8 mouse cellular contexts compared by ENCODE assay signal in the genomic region with DNA sequence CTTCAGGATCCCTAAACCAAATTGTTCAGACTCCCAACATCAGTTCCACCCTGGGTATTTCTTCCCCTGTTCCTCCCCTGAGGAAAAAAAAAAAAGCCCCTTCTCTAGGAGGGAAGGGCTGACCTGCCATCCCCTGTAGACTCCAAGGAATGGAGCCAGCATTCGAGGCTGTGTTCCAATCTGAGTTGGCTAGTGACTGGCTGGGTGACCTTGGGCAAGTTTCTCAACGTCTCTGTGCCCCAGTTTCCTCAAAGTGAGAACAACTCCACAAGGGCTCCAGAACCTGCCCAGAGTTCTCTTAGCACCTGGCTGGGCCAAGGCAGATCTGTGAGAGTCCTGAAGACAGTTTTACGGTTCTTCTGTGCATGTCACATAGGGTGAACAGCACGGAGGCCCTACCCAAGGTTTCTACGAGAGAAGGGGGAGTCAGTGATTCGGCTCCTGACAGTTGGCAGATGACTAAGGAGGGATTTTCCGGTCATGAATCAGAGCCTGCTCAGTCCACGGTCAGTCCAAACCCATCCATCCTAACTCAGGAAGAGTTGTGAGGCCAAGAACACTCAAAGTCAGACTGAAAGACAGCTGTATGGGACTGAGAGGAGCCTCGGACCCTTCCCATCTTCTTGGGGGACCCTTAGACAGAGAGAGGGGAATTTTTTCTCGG. TPM values are rescaled to one million over a fixed set of nuclear protein-coding genes. Genes with fewer than 3 reads are reported as not detected.
DNase-seq lines count a peak whose midpoint lies in the region; ATAC-seq and TF ChIP-seq lines count a peak whose summit lies in the region.

No protein-coding gene starts in this region.

- H3K4me3 ChIP-seq in kidney, adult 2 months (ENCODE audit: insufficient read depth, low read depth, low read length) = peak overlapping the region; percentile 90
- H3K4me3 ChIP-seq in G1E (ENCODE audit: low read depth, low read length) = peak overlapping the region; percentile 84
- peak overlapping the region; percentile 91 for H3K4me3 ChIP-seq in forebrain, embryonic 14.5 days (ENCODE audit: low read depth, low read length)
- peak overlapping the region; percentile 87 for H3K4me3 ChIP-seq in limb, embryonic 14.5 days (replicated peaks; ENCODE audit: low read length)
- H3K4me3 ChIP-seq in stomach, embryonic 16.5 days (replicated peaks; ENCODE audit: low read length) = peak overlapping the region; percentile 91

- TF ChIP-seq CTCF in kidney, adult 2 months (conservative IDR thresholded peaks at IDR 0.05; ENCODE audit: insufficient read depth, insufficient read length, low read depth, low read length) = no peak
- no peak for TF ChIP-seq CTCF in G1E (IDR thresholded peaks at IDR 0.05; ENCODE audit: low read depth, low read length)

- H3K27me3 ChIP-seq in kidney, adult 2 months (replicated peaks; ENCODE audit: control insufficient read depth, insufficient read depth, low read length) = no peaks in the 10 kb centered on the region
- H3K27me3 ChIP-seq in G1E (ENCODE audit: insufficient read depth, low read length) = peaks cover 2% of the 10 kb centered on the region; the same call in 1 of the 2 replicates
- no peaks in the 10 kb centered on the region for H3K27me3 ChIP-seq in forebrain, embryonic 14.5 days (replicated peaks; ENCODE audit: control insufficient read depth, insufficient read depth, low read length)
- no peaks in the 10 kb centered on the region for H3K27me3 ChIP-seq in limb, embryonic 14.5 days (ENCODE audit: control insufficient read depth, insufficient read depth, low read length)
- no peaks in the 10 kb centered on the region for H3K27me3 ChIP-seq in stomach, embryonic 16.5 days (ENCODE audit: control insufficient read depth, insufficient read depth, low read length)

- no peak overlapping the region for H3K27ac ChIP-seq in kidney, adult 2 months (ENCODE audit: insufficient read depth, low read depth, low read length)
- H3K27ac ChIP-seq in forebrain, embryonic 14.5 days (ENCODE audit: low read depth, low read length) = 0 out of 2 replicates have a peak overlapping the region, but pooled peaks have one; percentile 60
- H3K27ac ChIP-seq in limb, embryonic 14.5 days (replicated peaks; ENCODE audit: low read depth, low read length) = no peak overlapping the region
- peak overlapping the region; percentile 67 for H3K27ac ChIP-seq in stomach, embryonic 16.5 days (ENCODE audit: low read length)

- H3K9ac ChIP-seq in forebrain, embryonic 14.5 days (ENCODE audit: low read length) = peak overlapping the region; percentile 97
- H3K9ac ChIP-seq in limb, embryonic 14.5 days (ENCODE audit: low read depth, low read length, severe bottlenecking) = peak overlapping the region; percentile 94
- peak overlapping the region; percentile 98 for H3K9ac ChIP-seq in stomach, embryonic 16.5 days (ENCODE audit: low read length)

- no peak for TF ChIP-seq POLR2A in kidney, adult 2 months (IDR thresholded peaks at IDR 0.05; ENCODE audit: low read depth, low read length)
- TF ChIP-seq POLR2A in limb, embryonic 14.5 days (IDR thresholded peaks at IDR 0.05; ENCODE audit: borderline replicate concordance, extremely low read depth, insufficient read depth, insufficient read length) = no peak

- H3K4me2 ChIP-seq in forebrain, embryonic 14.5 days (ENCODE audit: low read length) = peak overlapping the region; percentile 91
- peak overlapping the region; percentile 86 for H3K4me2 ChIP-seq in limb, embryonic 14.5 days (replicated peaks; ENCODE audit: low read depth, low read length, severe bottlenecking)
- peak overlapping the region; percentile 69 for H3K4me2 ChIP-seq in stomach, embryonic 16.5 days (ENCODE audit: low read depth, low read length)

- no peak for ATAC-seq in G1E (ENCODE audit: extremely low read depth, insufficient number of reproducible peaks, low FRiP score, poor library complexity, severe bottlenecking)
- ATAC-seq in forebrain, embryonic 14.5 days = no peak
- ATAC-seq in limb, embryonic 14.5 days (ENCODE audit: low FRiP score, low read depth) = no peak
- ATAC-seq in stomach, embryonic 16.5 days (ENCODE audit: insufficient read depth, low FRiP score) = no peak

- peaks cover 8% of the 10 kb centered on the region; the same call in 1 of the 2 replicates for H3K4me1 ChIP-seq in kidney, adult 2 months (ENCODE audit: control insufficient read depth, insufficient read depth, low read length)
- H3K4me1 ChIP-seq in G1E (ENCODE audit: insufficient read depth, low read depth, low read length) = peaks cover 22% of the 10 kb centered on the region
- H3K4me1 ChIP-seq in forebrain, embryonic 14.5 days (ENCODE audit: control insufficient read depth, insufficient read depth, low read length) = peaks cover 17% of the 10 kb centered on the region
- peaks cover 8% of the 10 kb centered on the region for H3K4me1 ChIP-seq in limb, embryonic 14.5 days (ENCODE audit: control insufficient read depth, insufficient read depth, low read length)
- peaks cover 9% of the 10 kb centered on the region for H3K4me1 ChIP-seq in stomach, embryonic 16.5 days (ENCODE audit: control insufficient read depth, insufficient read depth, low read length)

- DNase-seq in kidney, adult 2 months = peak; percentile 29
- no peak for DNase-seq in kidney, postnatal 25 days
- DNase-seq in G1E (ENCODE audit: low spot score) = no peak
- no peak for DNase-seq in forebrain, embryonic 14.5 days (ENCODE audit: low spot score)
- no peak for DNase-seq in limb, embryonic 14.5 days (ENCODE audit: low spot score)
- DNase-seq in ovary, postnatal 10 days (ENCODE audit: low spot score) = no peak
- DNase-seq in thymus, adult 18-20 months = no peak

- no peaks in the 10 kb centered on the region for H3K9me3 ChIP-seq in G1E (replicated peaks)
- no peaks in the 10 kb centered on the region for H3K9me3 ChIP-seq in forebrain, embryonic 14.5 days (replicated peaks; ENCODE audit: control insufficient read depth, low read length)
- no peaks in the 10 kb centered on the region for H3K9me3 ChIP-seq in limb, embryonic 14.5 days (ENCODE audit: control insufficient read depth, low read length)
- no peaks in the 10 kb centered on the region for H3K9me3 ChIP-seq in stomach, embryonic 16.5 days (replicated peaks; ENCODE audit: control insufficient read depth, low read length)

- H3K36me3 ChIP-seq in kidney, adult 2 months (ENCODE audit: control insufficient read depth, insufficient read depth, low read length) = no peaks in the 10 kb centered on the region
- peaks cover 42% of the 10 kb centered on the region for H3K36me3 ChIP-seq in G1E (replicated peaks)
- peaks cover 42% of the 10 kb centered on the region for H3K36me3 ChIP-seq in forebrain, embryonic 14.5 days (ENCODE audit: control insufficient read depth, insufficient read depth, low read length)
- H3K36me3 ChIP-seq in limb, embryonic 14.5 days (ENCODE audit: control insufficient read depth, insufficient read depth, low read length) = peaks cover 35% of the 10 kb centered on the region
- H3K36me3 ChIP-seq in stomach, embryonic 16.5 days (ENCODE audit: control insufficient read depth, insufficient read depth, low read length) = 0 out of 2 replicates have a peak, but pooled peaks cover 4% of the 10 kb centered on the region

- 4% methylated on average over 10 of the region's 10 CpGs for WGBS in kidney, adult 2 months
- 37% methylated on average over 10 of the region's 10 CpGs for WGBS in forebrain, embryonic 14.5 days
- WGBS in limb, embryonic 14.5 days = 21% methylated on average over 10 of the region's 10 CpGs
- WGBS in stomach, embryonic 16.5 days = 18% methylated on average over 10 of the region's 10 CpGs

RNA-seq across cellular contexts. Expression of a gene that starts 1.0 kb away (rescaled TPM):
- 9.2 and 10.0 TPM in 2 replicates for polyA plus RNA-seq in kidney, adult 2 months (2012; rRNA removed)
- 8.5 and 9.7 TPM in 2 replicates for total RNA-seq in G1E (2014; fragmentation: Nextera tagmentation)
- 5.7 and 7.3 TPM in 2 replicates for total RNA-seq in G1E (2017)
- 14.6 and 19.0 TPM in 2 replicates for polyA plus RNA-seq in G1E (2012)
- 22.6 and 26.9 TPM in 2 replicates for polyA plus RNA-seq in forebrain, embryonic 14.5 days (2014; fragmentation: Nextera tagmentation; extraction: Ambion mirVana)
- 23.8 and 35.1 TPM in 2 replicates for polyA plus RNA-seq in limb, embryonic 14.5 days (2012; rRNA removed)
- 13.9 and 17.1 TPM in 2 replicates for polyA plus RNA-seq in limb, embryonic 14.5 days (2014; fragmentation: Nextera tagmentation; extraction: Ambion mirVana)
- polyA plus RNA-seq in stomach, embryonic 16.5 days (2015; fragmentation: Nextera tagmentation; extraction: Ambion mirVana) = 9.7 and 10.5 TPM in 2 replicates

RNA-seq across cellular contexts. Expression of a gene that starts 13.6 kb away (rescaled TPM):
- 216 and 246 TPM in 2 replicates for polyA plus RNA-seq in kidney, adult 2 months (2012; rRNA removed)
- total RNA-seq in G1E (2014; fragmentation: Nextera tagmentation) (106 and 132 TPM in 2 replicates), G1E (2017) (197 and 232 TPM in 2 replicates)
- 257 and 291 TPM in 2 replicates for polyA plus RNA-seq in G1E (2012)
- polyA plus RNA-seq in forebrain, embryonic 14.5 days (2014; fragmentation: Nextera tagmentation; extraction: Ambion mirVana) = 266 and 329 TPM in 2 replicates
- polyA plus RNA-seq in limb, embryonic 14.5 days (2012; rRNA removed) = 173 and 221 TPM in 2 replicates
- polyA plus RNA-seq in limb, embryonic 14.5 days (2014; fragmentation: Nextera tagmentation; extraction: Ambion mirVana) = 374 and 380 TPM in 2 replicates
- 271 and 289 TPM in 2 replicates for polyA plus RNA-seq in stomach, embryonic 16.5 days (2015; fragmentation: Nextera tagmentation; extraction: Ambion mirVana)

RNA-seq across cellular contexts. Expression of a gene that starts 21.2 kb away (rescaled TPM):
- polyA plus RNA-seq in kidney, adult 2 months (2012; rRNA removed) = 39.3 and 48.6 TPM in 2 replicates
- total RNA-seq in G1E (2014; fragmentation: Nextera tagmentation) = 14.1 and 20.1 TPM in 2 replicates
- 7.0 and 13.2 TPM in 2 replicates for total RNA-seq in G1E (2017)
- polyA plus RNA-seq in G1E (2012) = 58.7 and 87.4 TPM in 2 replicates
- polyA plus RNA-seq in forebrain, embryonic 14.5 days (2014; fragmentation: Nextera tagmentation; extraction: Ambion mirVana) = 43.6 and 48.8 TPM in 2 replicates
- polyA plus RNA-seq in limb, embryonic 14.5 days (2012; rRNA removed) = 49.3 and 107 TPM in 2 replicates
- 58.1 and 60.4 TPM in 2 replicates for polyA plus RNA-seq in limb, embryonic 14.5 days (2014; fragmentation: Nextera tagmentation; extraction: Ambion mirVana)
- 49.2 and 55.0 TPM in 2 replicates for polyA plus RNA-seq in stomach, embryonic 16.5 days (2015; fragmentation: Nextera tagmentation; extraction: Ambion mirVana)

RNA-seq across cellular contexts. Expression of a gene that starts 34.3 kb away (rescaled TPM):
- 24.7 and 32.7 TPM in 2 replicates for polyA plus RNA-seq in kidney, adult 2 months (2012; rRNA removed)
- total RNA-seq in G1E (2014; fragmentation: Nextera tagmentation) (71.8 and 73.7 TPM in 2 replicates), G1E (2017) (11.3 and 12.9 TPM in 2 replicates)
- polyA plus RNA-seq in G1E (2012) = 11.1 and 17.1 TPM in 2 replicates
- polyA plus RNA-seq in forebrain, embryonic 14.5 days (2014; fragmentation: Nextera tagmentation; extraction: Ambion mirVana) = 27.6 and 28.9 TPM in 2 replicates
- 38.0 and 39.5 TPM in 2 replicates for polyA plus RNA-seq in limb, embryonic 14.5 days (2012; rRNA removed)
- polyA plus RNA-seq in limb, embryonic 14.5 days (2014; fragmentation: Nextera tagmentation; extraction: Ambion mirVana) = 16.5 and 19.1 TPM in 2 replicates
- 18.8 and 19.0 TPM in 2 replicates for polyA plus RNA-seq in stomach, embryonic 16.5 days (2015; fragmentation: Nextera tagmentation; extraction: Ambion mirVana)

RNA-seq across cellular contexts. Expression of a gene that starts 50.9 kb away (rescaled TPM):
- polyA plus RNA-seq in kidney, adult 2 months (2012; rRNA removed) = 0.99 and 1.4 TPM in 2 replicates
- total RNA-seq in G1E (2014; fragmentation: Nextera tagmentation) = not detected in 2 replicates
- total RNA-seq in G1E (2017) = not detected in 2 replicates
- 0.19 TPM in 1 of 2 replicates, not detected in the other for polyA plus RNA-seq in G1E (2012)
- polyA plus RNA-seq in forebrain, embryonic 14.5 days (2014; fragmentation: Nextera tagmentation; extraction: Ambion mirVana) = 4.5 and 8.3 TPM in 2 replicates
- 3.0 and 4.8 TPM in 2 replicates for polyA plus RNA-seq in limb, embryonic 14.5 days (2012; rRNA removed)
- 5.4 and 5.8 TPM in 2 replicates for polyA plus RNA-seq in limb, embryonic 14.5 days (2014; fragmentation: Nextera tagmentation; extraction: Ambion mirVana)
- 1.3 TPM in 1 of 2 replicates, not detected in the other for polyA plus RNA-seq in stomach, embryonic 16.5 days (2015; fragmentation: Nextera tagmentation; extraction: Ambion mirVana)

Comparison
In these comparisons a context has a peak if more than half of its experiments do, and no peak if none do; other contexts are left out.
1. H3K27ac ChIP-seq: peak in forebrain, embryonic 14.5 days (single experiment) and stomach, embryonic 16.5 days (single experiment); none in kidney, adult 2 months (single experiment) and limb, embryonic 14.5 days (single experiment).
2. Peak in every context shown above with its lines, with median percentiles within 50 percentile points of each other: H3K4me3 ChIP-seq, H3K4me2 ChIP-seq and H3K9ac ChIP-seq.